ENCODE assay signal across 7 mouse cellular contexts in the genomic region with DNA sequence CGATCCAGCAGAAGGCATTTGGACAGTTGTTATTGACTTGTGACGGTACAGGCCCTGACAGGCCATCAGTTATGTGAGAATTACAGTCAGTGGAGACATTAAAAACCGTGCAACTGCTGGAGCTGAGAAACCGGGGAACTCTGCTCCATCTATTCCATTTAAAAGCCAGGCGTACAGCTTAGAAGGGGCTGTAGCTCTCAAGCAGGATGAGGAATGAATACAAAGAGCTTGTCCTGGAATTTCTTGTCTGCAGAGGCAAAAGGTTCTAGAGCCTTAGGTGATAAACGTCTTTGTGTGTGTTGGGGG. TPM values are rescaled to one million over a fixed set of nuclear protein-coding genes. Genes with fewer than 3 reads are reported as not detected.
A peak's percentile ranks its signal among the peaks of the same experiment; 100 is the strongest.
DNase-seq lines count a peak whose midpoint lies in the region; ATAC-seq and TF ChIP-seq lines count a peak whose summit lies in the region.

No protein-coding gene starts in this region.

- no peak overlapping the region for H3K9ac ChIP-seq in liver, embryonic 12.5 days
- 0 out of 2 replicates have a peak overlapping the region, but pooled peaks have one; percentile 22 for H3K9ac ChIP-seq in forebrain, embryonic 13.5 days
- peak overlapping the region; percentile 28; the same call in 1 of the 2 replicates for H3K9ac ChIP-seq in hindbrain, postnatal 0 days (replicated peaks; ENCODE audit: low read length)
- peak overlapping the region; percentile 62 for H3K9ac ChIP-seq in neural tube, embryonic 13.5 days

- no peaks in the 10 kb centered on the region for H3K36me3 ChIP-seq in liver, embryonic 12.5 days
- H3K36me3 ChIP-seq in forebrain, embryonic 13.5 days (ENCODE audit: poor library complexity, severe bottlenecking), result no peaks in the 10 kb centered on the region
- no peaks in the 10 kb centered on the region for H3K36me3 ChIP-seq in hindbrain, postnatal 0 days (ENCODE audit: insufficient read depth, low read length)
- H3K36me3 ChIP-seq in neural tube, embryonic 13.5 days, result no peaks in the 10 kb centered on the region

- H3K27me3 ChIP-seq in liver, embryonic 12.5 days (replicated peaks), result no peaks in the 10 kb centered on the region
- no peaks in the 10 kb centered on the region for H3K27me3 ChIP-seq in forebrain, embryonic 13.5 days
- no peaks in the 10 kb centered on the region for H3K27me3 ChIP-seq in hindbrain, postnatal 0 days (ENCODE audit: insufficient read depth, low read length)
- no peaks in the 10 kb centered on the region for H3K27me3 ChIP-seq in neural tube, embryonic 13.5 days

- peaks cover 28% of the 10 kb centered on the region for H3K4me1 ChIP-seq in liver, embryonic 12.5 days
- peaks cover 26% of the 10 kb centered on the region for H3K4me1 ChIP-seq in forebrain, embryonic 13.5 days
- 0 out of 2 replicates have a peak, but pooled peaks cover 6% of the 10 kb centered on the region for H3K4me1 ChIP-seq in hindbrain, postnatal 0 days (ENCODE audit: insufficient read depth, low read length)
- H3K4me1 ChIP-seq in neural tube, embryonic 13.5 days (replicated peaks), result peaks cover 29% of the 10 kb centered on the region

- intact Hi-C loops in left cerebral cortex, postnatal 14 days (cut with DNase I), result loop anchor here (5.0 kb wide), 2 partner anchors 74 to 94 kb away; no protein-coding TSS in a partner anchor

- H3K4me3 ChIP-seq in liver, embryonic 12.5 days, result no peak overlapping the region
- H3K4me3 ChIP-seq in forebrain, embryonic 13.5 days, result peak overlapping the region; percentile 21; the same call in 1 of the 2 replicates
- peak overlapping the region; percentile 18; the same call in 1 of the 2 replicates for H3K4me3 ChIP-seq in hindbrain, postnatal 0 days (ENCODE audit: low read length)
- peak overlapping the region; percentile 26 for H3K4me3 ChIP-seq in neural tube, embryonic 13.5 days

- H3K27ac ChIP-seq in liver, embryonic 12.5 days, result no peak overlapping the region
- H3K27ac ChIP-seq in forebrain, embryonic 13.5 days, result peak overlapping the region; percentile 66
- H3K27ac ChIP-seq in hindbrain, postnatal 0 days, result peak overlapping the region; percentile 71
- H3K27ac ChIP-seq in neural tube, embryonic 13.5 days (replicated peaks), result peak overlapping the region; percentile 82

- no peaks in the 10 kb centered on the region for H3K9me3 ChIP-seq in liver, embryonic 12.5 days (replicated peaks)
- H3K9me3 ChIP-seq in forebrain, embryonic 13.5 days (replicated peaks), result no peaks in the 10 kb centered on the region
- no peaks in the 10 kb centered on the region for H3K9me3 ChIP-seq in hindbrain, postnatal 0 days (ENCODE audit: low read length)
- no peaks in the 10 kb centered on the region for H3K9me3 ChIP-seq in neural tube, embryonic 13.5 days

- no peak for ATAC-seq in liver, embryonic 12.5 days
- ATAC-seq in forebrain, embryonic 13.5 days, result no peak
- ATAC-seq in hindbrain, postnatal 0 days, result peak; percentile 21; the same call in 1 of the 2 replicates
- peak; percentile 41 for ATAC-seq in neural tube, embryonic 13.5 days (ENCODE audit: low read depth)

- no peak for DNase-seq in liver
- peak; percentile 48 for DNase-seq in hindbrain, postnatal 0 days (ENCODE audit: low spot score)
- DNase-seq in urinary bladder, postnatal 4 days (ENCODE audit: low spot score in 2 of 2), result no peak
- no peak for DNase-seq in left cerebral cortex, postnatal 14 days (ENCODE audit: low spot score in 2 of 2)

- no peak for TF ChIP-seq CTCF in hindbrain, postnatal 0 days (IDR thresholded peaks at IDR 0.05; ENCODE audit: low read depth)

- WGBS in liver, embryonic 12.5 days (ENCODE audit: insufficient replicate concordance), result 38% methylated on average over 6 of the region's 6 CpGs
- WGBS in forebrain, embryonic 13.5 days, result 4% methylated on average over 6 of the region's 6 CpGs
- WGBS in hindbrain, postnatal 0 days, result 2% methylated on average over 6 of the region's 6 CpGs
- WGBS in neural tube, embryonic 13.5 days, result 1% methylated on average over 6 of the region's 6 CpGs

- H3K4me2 ChIP-seq in liver, embryonic 12.5 days, result 0 out of 2 replicates have a peak overlapping the region, but pooled peaks have one; percentile 49
- H3K4me2 ChIP-seq in forebrain, embryonic 13.5 days, result peak overlapping the region; percentile 54
- peak overlapping the region; percentile 52 for H3K4me2 ChIP-seq in hindbrain, postnatal 0 days (ENCODE audit: low read depth, low read length)
- H3K4me2 ChIP-seq in neural tube, embryonic 13.5 days, result peak overlapping the region; percentile 55

RNA-seq across cellular contexts. Expression of gene Inpp5f, which starts 18.2 kb away (rescaled TPM):
- 9.3 and 10.2 TPM in 2 replicates for polyA plus RNA-seq in liver, embryonic 12.5 days (2016; fragmentation: Nextera tagmentation; extraction: Ambion mirVana)
- 185 and 204 TPM in 2 replicates for polyA plus RNA-seq in forebrain, embryonic 13.5 days (2015; fragmentation: Nextera tagmentation; extraction: Ambion mirVana)
- 288 and 298 TPM in 2 replicates for total RNA-seq in hindbrain, postnatal 0 days (2014; rRNA removed)
- 385 and 417 TPM in 2 replicates for polyA plus RNA-seq in hindbrain, postnatal 0 days (2015; fragmentation: Nextera tagmentation; extraction: Ambion mirVana)
- polyA plus RNA-seq in neural tube, embryonic 13.5 days (2015; fragmentation: Nextera tagmentation; extraction: Ambion mirVana), result 303 and 305 TPM in 2 replicates
- total RNA-seq in left cerebral cortex, postnatal 14 days (2021), result 100 to 1,000 TPM; 143 to 171 TPM

Comparison
In these comparisons a context has a peak if more than half of its experiments do, and no peak if none do; other contexts are left out.
1. ATAC-seq: peak in hindbrain, postnatal 0 days (single experiment) and neural tube, embryonic 13.5 days (single experiment); none in liver, embryonic 12.5 days (single experiment) and forebrain, embryonic 13.5 days (single experiment).
2. RNA of gene Inpp5f, which starts 18.2 kb away (polyA plus RNA-seq): 385 to 417 TPM in hindbrain, postnatal 0 days, 303 to 305 TPM in neural tube, embryonic 13.5 days and 185 to 204 TPM in forebrain, embryonic 13.5 days; 9.3 to 10.2 TPM in liver, embryonic 12.5 days; every median in the first group is over 10 times any median in the second.
3. Peak in every context shown above with its lines, with median percentiles within 50 percentile points of each other: H3K4me2 ChIP-seq.